Comparison of ENCODE assay signal across 14 mouse cellular contexts in genomic region chr7:127885951-127886350, GRCm38 (mm10). TPM values are rescaled to one million over a fixed set of nuclear protein-coding genes. Genes with fewer than 3 reads are reported as not detected.
DNase-seq lines count a peak whose midpoint lies in the region; ATAC-seq lines count a peak whose summit lies in the region.
"Had no signal": no experiment of that assay in that cellular context is flagged by ENCODE, and none has a peak within 500 bp of the region (broad histone marks: within the 10 kb centered on the region; RNA-seq: fewer than 3 reads in every experiment).

No protein-coding gene starts in this region.

- WGBS in intestine, embryonic 14.5 days: 55% methylated on average over 6 of the region's 6 CpGs
- WGBS in intestine, embryonic 16.5 days: 61% methylated on average over 6 of the region's 6 CpGs
- 84% methylated on average over 6 of the region's 6 CpGs for WGBS in forebrain, embryonic 10.5 days

- peaks cover 94% of the 10 kb centered on the region for H3K36me3 ChIP-seq in intestine, embryonic 14.5 days (ENCODE audit: control insufficient read depth, insufficient read depth, low read length)
- peaks cover 41% of the 10 kb centered on the region for H3K36me3 ChIP-seq in intestine, embryonic 16.5 days (ENCODE audit: control insufficient read depth, insufficient read depth, low read length)
- H3K36me3 ChIP-seq in forebrain, embryonic 10.5 days (replicated peaks): peaks cover 100% of the 10 kb centered on the region

- no peaks in the 10 kb centered on the region for H3K27me3 ChIP-seq in intestine, embryonic 14.5 days (replicated peaks; ENCODE audit: control insufficient read depth, insufficient read depth, low read length)
- no peaks in the 10 kb centered on the region for H3K27me3 ChIP-seq in intestine, embryonic 16.5 days (replicated peaks; ENCODE audit: control insufficient read depth, insufficient read depth, low read length)
- no peaks in the 10 kb centered on the region for H3K27me3 ChIP-seq in forebrain, embryonic 10.5 days (ENCODE audit: poor library complexity, severe bottlenecking)

- ATAC-seq in intestine, embryonic 14.5 days (replicated peaks; ENCODE audit: low FRiP score, low TSS enrichment, low read depth): no peak
- ATAC-seq in intestine, embryonic 16.5 days: no peak
- no peak for ATAC-seq in activated CD4-positive, CD25-positive, alpha-beta regulatory T cell, adult 4 months

- DNase-seq in intestine, embryonic 14.5 days (ENCODE audit: low spot score): no peak
- DNase-seq in MN1 (ENCODE audit: low spot score): peak; percentile 87
- peak; percentile 85 for DNase-seq in gastrocnemius, postnatal 14 days
- peak; percentile 59 to 86 for DNase-seq in lung, postnatal 4 days
- no peak for DNase-seq in forebrain, embryonic 10.5 days (ENCODE audit: extremely low spot score, low spot score)
- DNase-seq in thymus, postnatal 4 days: no peak

- intact Hi-C loops in gastrocnemius, postnatal 14 days (cut with DNase I; ENCODE audit: low total_unique reads): no loop called here

- H3K27ac ChIP-seq in intestine, embryonic 14.5 days (ENCODE audit: low read depth): no peak overlapping the region
- H3K27ac ChIP-seq in intestine, embryonic 16.5 days (ENCODE audit: low read length): no peak overlapping the region
- no peak overlapping the region for H3K27ac ChIP-seq in forebrain, embryonic 10.5 days

- no peak overlapping the region for H3K4me2 ChIP-seq in intestine, embryonic 14.5 days (ENCODE audit: low read length)
- H3K4me2 ChIP-seq in intestine, embryonic 16.5 days (ENCODE audit: low read depth, low read length): no peak overlapping the region

- peaks cover 11% of the 10 kb centered on the region; the same call in 1 of the 2 replicates for H3K4me1 ChIP-seq in intestine, embryonic 14.5 days (replicated peaks; ENCODE audit: control insufficient read depth, insufficient read depth, low read length)
- H3K4me1 ChIP-seq in intestine, embryonic 16.5 days (ENCODE audit: control insufficient read depth, insufficient read depth, low read length): peaks cover 24% of the 10 kb centered on the region
- H3K4me1 ChIP-seq in forebrain, embryonic 10.5 days: peaks cover 19% of the 10 kb centered on the region

- 0 out of 2 replicates have a peak overlapping the region, but pooled peaks have one; percentile 1 for H3K9ac ChIP-seq in intestine, embryonic 14.5 days (ENCODE audit: low read length)
- no peak overlapping the region for H3K9ac ChIP-seq in intestine, embryonic 16.5 days (ENCODE audit: low read depth, low read length)

- no peaks in the 10 kb centered on the region for H3K9me3 ChIP-seq in intestine, embryonic 14.5 days (ENCODE audit: control insufficient read depth, low read length)
- no peaks in the 10 kb centered on the region for H3K9me3 ChIP-seq in intestine, embryonic 16.5 days (ENCODE audit: control insufficient read depth, low read length)
- H3K9me3 ChIP-seq in forebrain, embryonic 10.5 days: no peaks in the 10 kb centered on the region

- H3K4me3 ChIP-seq in intestine, embryonic 14.5 days (ENCODE audit: low read depth, low read length): no peak overlapping the region
- no peak overlapping the region for H3K4me3 ChIP-seq in intestine, embryonic 16.5 days (ENCODE audit: low read length)
- H3K4me3 ChIP-seq in forebrain, embryonic 10.5 days: no peak overlapping the region

RNA-seq across cellular contexts. Expression of gene Prss53, which starts 4.8 kb away (rescaled TPM):
- polyA plus RNA-seq in intestine, embryonic 14.5 days (2014; fragmentation: Nextera tagmentation; extraction: Ambion mirVana): 0.63 and 0.64 TPM in 2 replicates
- 2.6 and 4.0 TPM in 2 replicates for polyA plus RNA-seq in intestine, embryonic 16.5 days (2015; fragmentation: Nextera tagmentation; extraction: Ambion mirVana)
- total RNA-seq in gastrocnemius, postnatal 14 days (2021): 1 to 10 TPM in 1 of 2 experiments, under 1 TPM in 1; 0.90 to 1.1 TPM
- under 1 TPM in 1 of 2 experiments, not detected in 1; 0.22 TPM for polyA plus RNA-seq in activated CD4-positive, CD25-positive, alpha-beta regulatory T cell, adult 4 months (2017; shearing (Covaris generic))
- 0.32 and 0.49 TPM in 2 replicates for polyA plus RNA-seq in forebrain, embryonic 10.5 days (2016; fragmentation: Nextera tagmentation; extraction: Ambion mirVana)

RNA-seq across cellular contexts. Expression of gene Gm21974, which starts 9.3 kb away (rescaled TPM):
- not detected in 2 replicates for polyA plus RNA-seq in intestine, embryonic 14.5 days (2014; fragmentation: Nextera tagmentation; extraction: Ambion mirVana)
- polyA plus RNA-seq in intestine, embryonic 16.5 days (2015; fragmentation: Nextera tagmentation; extraction: Ambion mirVana): not detected in 2 replicates
- not detected for total RNA-seq in gastrocnemius, postnatal 14 days (2021)
- polyA plus RNA-seq in activated CD4-positive, CD25-positive, alpha-beta regulatory T cell, adult 4 months (2017; shearing (Covaris generic)): not detected
- polyA plus RNA-seq in forebrain, embryonic 10.5 days (2016; fragmentation: Nextera tagmentation; extraction: Ambion mirVana): not detected in 2 replicates
- total RNA-seq: ES-E14 had no signal
- polyA plus RNA-seq: cerebellum, adult 2 months; gonadal fat pad, adult 2 months; limb, embryonic 11.5 days; neural tube, embryonic 11.5 days; stomach, embryonic 16.5 days had no signal

RNA-seq across cellular contexts. Expression of gene Zfp668, which starts 9.3 kb away (rescaled TPM):
- polyA plus RNA-seq in intestine, embryonic 14.5 days (2014; fragmentation: Nextera tagmentation; extraction: Ambion mirVana): 15.7 and 17.2 TPM in 2 replicates
- polyA plus RNA-seq in intestine, embryonic 16.5 days (2015; fragmentation: Nextera tagmentation; extraction: Ambion mirVana): 11.6 and 14.6 TPM in 2 replicates
- 1 to 10 TPM; 4.6 to 4.9 TPM for total RNA-seq in gastrocnemius, postnatal 14 days (2021)
- 10 to 100 TPM; 10.4 to 11.0 TPM for polyA plus RNA-seq in activated CD4-positive, CD25-positive, alpha-beta regulatory T cell, adult 4 months (2017; shearing (Covaris generic))
- 39.9 and 41.8 TPM in 2 replicates for polyA plus RNA-seq in forebrain, embryonic 10.5 days (2016; fragmentation: Nextera tagmentation; extraction: Ambion mirVana)

RNA-seq across cellular contexts. Expression of gene Vkorc1, which starts 9.5 kb away (rescaled TPM):
- 157 and 174 TPM in 2 replicates for polyA plus RNA-seq in intestine, embryonic 14.5 days (2014; fragmentation: Nextera tagmentation; extraction: Ambion mirVana)
- 260 and 261 TPM in 2 replicates for polyA plus RNA-seq in intestine, embryonic 16.5 days (2015; fragmentation: Nextera tagmentation; extraction: Ambion mirVana)
- total RNA-seq in gastrocnemius, postnatal 14 days (2021): 10 to 100 TPM; 23.4 to 30.0 TPM
- 10 to 100 TPM; 20.9 to 31.8 TPM for polyA plus RNA-seq in activated CD4-positive, CD25-positive, alpha-beta regulatory T cell, adult 4 months (2017; shearing (Covaris generic))
- polyA plus RNA-seq in forebrain, embryonic 10.5 days (2016; fragmentation: Nextera tagmentation; extraction: Ambion mirVana): 32.2 and 41.4 TPM in 2 replicates

RNA-seq across cellular contexts. Expression of gene Zfp646, which starts 9.9 kb away (rescaled TPM):
- 15.0 and 16.3 TPM in 2 replicates for polyA plus RNA-seq in intestine, embryonic 14.5 days (2014; fragmentation: Nextera tagmentation; extraction: Ambion mirVana)
- 7.2 and 8.9 TPM in 2 replicates for polyA plus RNA-seq in intestine, embryonic 16.5 days (2015; fragmentation: Nextera tagmentation; extraction: Ambion mirVana)
- 10 to 100 TPM; 13.6 to 13.9 TPM for total RNA-seq in gastrocnemius, postnatal 14 days (2021)
- 10 to 100 TPM; 20.0 to 28.1 TPM for polyA plus RNA-seq in activated CD4-positive, CD25-positive, alpha-beta regulatory T cell, adult 4 months (2017; shearing (Covaris generic))
- 18.6 and 19.5 TPM in 2 replicates for polyA plus RNA-seq in forebrain, embryonic 10.5 days (2016; fragmentation: Nextera tagmentation; extraction: Ambion mirVana)

Comparison
In these comparisons a context has a peak if more than half of its experiments do, and no peak if none do; other contexts are left out.
1. DNase-seq: peak in MN1 (single experiment), gastrocnemius, postnatal 14 days (single experiment) and lung, postnatal 4 days (2 of 2); none in intestine, embryonic 14.5 days (single experiment), forebrain, embryonic 10.5 days (single experiment) and thymus, postnatal 4 days (single experiment).